Mouse (Mus musculus) neural tube, embryonic 10.5 days (tissue): Measurements from ENCODE around the gene Gdpd2.

Experiments
- DNase-seq: peaks from one replicate; pipeline ENCODE4 v3.0.0-alpha.2; 2017; ENCODE audit warnings: low spot score; ENCODE audit errors: extremely low spot score

Gdpd2 gene

DNA sequence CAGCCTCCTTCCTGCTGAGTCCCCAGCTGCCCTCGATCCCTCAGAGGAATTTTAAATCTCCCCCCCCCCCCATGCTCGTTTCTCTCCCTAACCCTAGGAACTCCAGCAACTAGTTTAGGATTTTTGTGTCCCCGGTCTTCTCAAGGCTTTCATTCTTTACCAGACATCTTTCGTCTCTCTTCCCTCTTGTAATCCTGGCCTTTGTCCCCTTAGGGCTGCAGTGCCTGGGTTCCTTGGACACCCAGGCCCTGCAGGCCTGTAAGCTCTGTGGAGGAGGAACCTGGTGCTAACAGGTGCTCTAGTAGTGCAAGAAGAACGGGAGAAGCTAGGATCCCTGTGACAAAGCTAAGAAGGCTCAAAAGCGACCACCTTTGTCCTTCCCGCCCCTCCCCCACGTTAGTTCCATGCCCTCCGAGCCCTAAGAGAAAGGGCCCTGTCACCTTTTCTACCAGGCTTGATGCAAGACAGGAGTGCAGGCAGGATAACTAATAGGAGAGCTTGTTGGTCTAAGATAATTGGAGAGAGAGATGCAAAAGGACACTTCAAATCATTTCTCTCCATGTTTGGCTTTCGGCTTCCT, 48.1 kb downstream of the Gdpd2 start:
- peak; percentile 39 for DNase-seq

GRCm38 (mm10) chrX:100778397-100778796, 48.7 kb downstream of the Gdpd2 start:
- no peak for DNase-seq
